8 mouse cellular contexts compared by ENCODE assay signal in genomic region chr9:31130357-31131204, GRCm38 (mm10). TPM values are rescaled to one million over a fixed set of nuclear protein-coding genes. Genes with fewer than 3 reads are reported as not detected.
DNase-seq lines count a peak whose midpoint lies in the region; ATAC-seq and TF ChIP-seq lines count a peak whose summit lies in the region.

No protein-coding gene starts in this region.

- no peaks in the 10 kb centered on the region for H3K9me3 ChIP-seq in embryonic facial prominence, embryonic 13.5 days
- H3K9me3 ChIP-seq in intestine, embryonic 14.5 days (ENCODE audit: control insufficient read depth, low read length): no peaks in the 10 kb centered on the region

- no peaks in the 10 kb centered on the region for H3K36me3 ChIP-seq in thymus, adult 2 months (ENCODE audit: control insufficient read depth, insufficient read depth, low read length)
- no peaks in the 10 kb centered on the region for H3K36me3 ChIP-seq in embryonic facial prominence, embryonic 13.5 days
- no peaks in the 10 kb centered on the region for H3K36me3 ChIP-seq in intestine, embryonic 14.5 days (ENCODE audit: control insufficient read depth, insufficient read depth, low read length)

- 0 out of 2 replicates have a peak, but pooled peaks have one; percentile 7 for ATAC-seq in embryonic facial prominence, embryonic 13.5 days (ENCODE audit: insufficient number of reproducible peaks, insufficient read depth, low FRiP score, low TSS enrichment, low read depth)
- ATAC-seq in intestine, embryonic 14.5 days (replicated peaks; ENCODE audit: low FRiP score, low TSS enrichment, low read depth): 0 out of 2 replicates have a peak, but pooled peaks have one; percentile 22
- ATAC-seq in megakaryocyte-erythroid progenitor cell, adult 5-6 weeks (replicated peaks; ENCODE audit: low FRiP score, low TSS enrichment, poor library complexity, severe bottlenecking): peak; percentile 36; the same call in 1 of the 2 replicates
- ATAC-seq in erythroblast, adult 5-6 weeks (replicated peaks; ENCODE audit: low FRiP score, poor library complexity, severe bottlenecking): no peak

- DNase-seq in thymus, adult 2 months: no peak
- DNase-seq in thymus, postnatal 10 days (ENCODE audit: low spot score in 2 of 2): no peak
- DNase-seq in intestine, embryonic 14.5 days (ENCODE audit: low spot score): peak; percentile 70
- no peak for DNase-seq in frontal cortex, postnatal 10 days (ENCODE audit: low spot score in 2 of 2)
- DNase-seq in urinary bladder, postnatal 36 days (ENCODE audit: low spot score in 2 of 2): no peak

- no peak overlapping the region for H3K27ac ChIP-seq in thymus, adult 2 months (ENCODE audit: control insufficient read depth, insufficient read depth, low read length)
- H3K27ac ChIP-seq in embryonic facial prominence, embryonic 13.5 days: no peak overlapping the region
- H3K27ac ChIP-seq in intestine, embryonic 14.5 days (ENCODE audit: low read depth): no peak overlapping the region

- peaks cover 24% of the 10 kb centered on the region for H3K4me1 ChIP-seq in thymus, adult 2 months (replicated peaks; ENCODE audit: control insufficient read depth, insufficient read depth, low read length)
- peaks cover 19% of the 10 kb centered on the region for H3K4me1 ChIP-seq in embryonic facial prominence, embryonic 13.5 days
- 0 out of 2 replicates have a peak, but pooled peaks cover 6% of the 10 kb centered on the region for H3K4me1 ChIP-seq in intestine, embryonic 14.5 days (replicated peaks; ENCODE audit: control insufficient read depth, insufficient read depth, low read length)

- WGBS in thymus, adult 2 months: 2% methylated on average over 26 of the region's 26 CpGs
- 10% methylated on average over 26 of the region's 26 CpGs for WGBS in embryonic facial prominence, embryonic 13.5 days
- 9% methylated on average over 26 of the region's 26 CpGs for WGBS in intestine, embryonic 14.5 days

- H3K4me3 ChIP-seq in thymus, adult 2 months (ENCODE audit: control insufficient read depth, insufficient read depth, low read length): peak overlapping the region; percentile 14
- peak overlapping the region; percentile 54 for H3K4me3 ChIP-seq in embryonic facial prominence, embryonic 13.5 days
- H3K4me3 ChIP-seq in intestine, embryonic 14.5 days (ENCODE audit: low read depth, low read length): peak overlapping the region; percentile 52

- peak overlapping the region; percentile 92 for H3K4me2 ChIP-seq in embryonic facial prominence, embryonic 13.5 days
- peak overlapping the region; percentile 86 for H3K4me2 ChIP-seq in intestine, embryonic 14.5 days (ENCODE audit: low read length)

- peak overlapping the region; percentile 70 for H3K9ac ChIP-seq in embryonic facial prominence, embryonic 13.5 days
- peak overlapping the region; percentile 66 for H3K9ac ChIP-seq in intestine, embryonic 14.5 days (ENCODE audit: low read length)

- H3K27me3 ChIP-seq in thymus, adult 2 months (ENCODE audit: control insufficient read depth, insufficient read depth, low read length): peaks cover 4% of the 10 kb centered on the region; the same call in 1 of the 2 replicates
- peaks cover 71% of the 10 kb centered on the region for H3K27me3 ChIP-seq in embryonic facial prominence, embryonic 13.5 days
- peaks cover 56% of the 10 kb centered on the region for H3K27me3 ChIP-seq in intestine, embryonic 14.5 days (replicated peaks; ENCODE audit: control insufficient read depth, insufficient read depth, low read length)

- TF ChIP-seq CTCF in thymus, adult 2 months (IDR thresholded peaks at IDR 0.05; ENCODE audit: borderline replicate concordance, control insufficient read depth, extremely low read depth, insufficient read depth, low read length, poor library complexity): no peak

- TF ChIP-seq POLR2A in thymus, adult 2 months (IDR thresholded peaks at IDR 0.05; ENCODE audit: control insufficient read depth, extremely low read depth, insufficient read depth, low read length, poor library complexity): no peak

RNA-seq across cellular contexts. Expression of gene St14, which starts 1.1 kb away (rescaled TPM):
- 13.8 and 15.8 TPM in 2 replicates for polyA plus RNA-seq in thymus, adult 2 months (2012; rRNA removed)
- polyA plus RNA-seq in embryonic facial prominence, embryonic 13.5 days (2015; fragmentation: Nextera tagmentation; extraction: Ambion mirVana): 17.3 and 18.3 TPM in 2 replicates
- polyA plus RNA-seq in intestine, embryonic 14.5 days (2014; fragmentation: Nextera tagmentation; extraction: Ambion mirVana): 55.7 and 60.8 TPM in 2 replicates
- not detected in 2 replicates for total RNA-seq in megakaryocyte-erythroid progenitor cell, adult 5-6 weeks (2014; fragmentation: Nextera tagmentation)
- 0.42 and 1.2 TPM in 2 replicates for total RNA-seq in megakaryocyte-erythroid progenitor cell, adult 5-6 weeks (2017)
- not detected in 2 replicates for total RNA-seq in erythroblast, adult 5-6 weeks (2015; ENCODE audit: low replicate concordance)
- total RNA-seq in erythroblast, adult 5-6 weeks (2017; ENCODE audit: low replicate concordance): 0.84 and 3.4 TPM in 2 replicates
